Mouse (Mus musculus) adrenal gland, postnatal 14 days (tissue): Measurements from ENCODE around the gene Epha8. TPM values are rescaled to one million over a fixed set of nuclear protein-coding genes. Genes with fewer than 3 reads are reported as not detected.

Experiments
- DNase-seq: peaks from one replicate; pipeline ENCODE4 v3.0.0; 2021; ENCODE audit warnings: mixed read lengths
- total RNA-seq: library from RNA; stranded (reverse); gene quantifications from 2 replicates; pipeline ENCODE4 v1.2.3, GENCODE M21; 2021

Epha8 gene
- total RNA-seq, 1 experiment from 2014 or later, result 0.26 TPM

DNA sequence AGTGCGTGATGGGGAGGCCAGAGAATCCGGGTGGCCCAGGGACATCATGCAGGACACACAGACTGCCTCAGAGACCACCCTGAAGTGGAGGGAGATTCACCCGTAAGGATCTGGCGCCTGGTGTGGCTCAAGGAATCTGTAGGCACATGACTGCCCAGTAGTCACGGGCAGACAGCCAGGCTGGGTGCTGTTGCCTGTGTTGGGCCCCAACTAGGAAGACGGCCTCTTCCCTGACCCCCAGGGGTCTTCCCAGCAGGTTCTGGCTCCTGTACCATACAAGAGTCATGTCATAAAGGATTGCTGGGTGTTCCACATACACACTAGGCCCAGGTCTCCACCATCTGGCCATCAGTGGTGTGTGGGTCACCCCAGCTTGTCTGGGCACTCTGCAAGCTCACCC lies 2.1 kb downstream of the Epha8 start:
- no peak for DNase-seq

DNA sequence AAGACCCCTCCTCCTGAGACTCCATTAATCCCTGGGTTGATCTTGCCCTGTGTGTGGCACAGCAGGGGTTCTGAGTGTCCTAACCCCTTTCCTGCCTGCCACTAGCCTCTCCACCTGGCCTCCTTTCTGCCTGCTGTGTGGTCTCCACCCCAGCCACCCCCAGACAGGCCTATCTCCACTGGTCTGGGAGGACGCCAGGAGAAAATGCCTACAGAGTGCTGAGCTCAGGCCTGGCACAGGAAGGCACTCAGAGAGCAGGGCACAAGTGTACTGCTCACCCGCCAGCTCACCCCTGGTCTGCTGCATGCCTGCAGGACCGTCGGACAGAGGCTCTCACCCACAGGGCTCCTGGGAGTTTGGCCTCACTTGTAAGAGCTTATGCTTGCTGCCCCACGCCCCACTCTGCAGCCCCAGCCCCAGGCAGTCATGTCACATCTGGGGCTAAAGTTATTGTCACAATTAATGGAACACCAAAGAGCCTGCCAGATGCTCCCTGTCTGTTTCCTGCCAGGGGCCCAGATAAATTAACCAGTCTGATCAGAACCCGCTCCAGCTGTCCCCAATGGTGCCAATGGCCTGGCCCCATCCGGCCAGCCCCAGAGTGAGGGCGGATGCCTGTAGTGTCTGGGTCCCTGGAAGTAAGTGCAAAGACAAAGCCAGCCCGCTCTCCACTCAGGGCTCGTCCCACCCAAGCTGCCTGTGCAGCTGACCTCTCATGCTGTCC lies 7.2 kb downstream of the Epha8 start:
- no peak for DNase-seq

DNA sequence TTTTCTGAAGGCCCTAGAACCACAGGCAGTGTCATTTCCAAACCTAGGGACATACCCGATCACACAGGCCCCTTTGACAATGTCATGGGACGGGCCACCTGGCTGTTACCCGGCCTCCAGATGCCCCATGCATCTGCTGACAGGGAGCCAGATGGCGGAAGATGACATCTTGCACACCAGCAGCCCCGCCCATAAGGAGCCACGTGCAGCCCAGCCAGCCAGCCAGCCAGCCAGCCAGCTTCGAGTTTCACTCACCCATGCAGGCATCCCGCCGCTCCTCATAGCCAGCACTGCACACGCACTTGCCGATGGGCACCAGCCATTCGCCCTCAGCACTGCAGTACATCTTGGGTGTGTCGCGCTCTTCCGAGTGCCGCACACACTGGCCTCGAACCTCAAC lies 11.2 kb downstream of the Epha8 start:
- no peak for DNase-seq

DNA sequence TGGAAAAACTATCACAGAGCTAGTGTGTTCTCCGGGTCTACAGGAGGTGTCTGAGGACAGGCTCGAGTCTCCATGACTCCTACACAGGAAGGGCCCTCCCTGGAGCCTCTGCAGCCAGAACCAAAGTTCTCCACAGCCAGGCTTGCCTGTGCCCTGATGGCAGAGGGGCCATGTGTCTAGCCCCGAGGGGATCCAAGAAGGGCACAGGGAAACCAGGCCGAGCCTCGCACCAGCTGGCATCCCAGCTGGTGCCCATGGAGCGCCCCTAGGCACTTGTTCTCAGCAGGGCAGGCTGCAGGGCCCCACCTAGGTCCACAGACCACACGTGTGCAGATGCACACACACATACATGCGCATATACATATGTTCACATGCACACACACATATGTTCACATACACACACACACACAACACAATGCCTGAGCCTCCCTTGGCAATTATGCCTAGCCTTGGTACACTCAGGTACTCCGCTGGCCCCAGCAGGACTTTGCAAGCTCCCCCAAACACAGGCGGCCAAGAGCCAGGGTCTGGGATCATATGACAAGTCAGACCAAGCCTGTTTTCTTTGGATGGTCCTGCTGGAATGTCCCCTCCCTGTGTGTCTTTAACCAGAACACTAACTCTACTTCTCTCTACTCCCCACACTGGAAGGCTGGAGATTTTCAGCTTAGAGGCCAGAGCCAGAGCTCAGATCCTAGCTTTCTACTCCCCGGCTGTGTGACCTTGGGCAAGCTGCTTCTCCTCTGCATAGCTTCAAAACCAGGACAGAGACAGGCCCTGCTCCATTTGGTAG lies 11.9 kb downstream of the Epha8 start:
- DNase-seq, result peak; percentile 36

DNA sequence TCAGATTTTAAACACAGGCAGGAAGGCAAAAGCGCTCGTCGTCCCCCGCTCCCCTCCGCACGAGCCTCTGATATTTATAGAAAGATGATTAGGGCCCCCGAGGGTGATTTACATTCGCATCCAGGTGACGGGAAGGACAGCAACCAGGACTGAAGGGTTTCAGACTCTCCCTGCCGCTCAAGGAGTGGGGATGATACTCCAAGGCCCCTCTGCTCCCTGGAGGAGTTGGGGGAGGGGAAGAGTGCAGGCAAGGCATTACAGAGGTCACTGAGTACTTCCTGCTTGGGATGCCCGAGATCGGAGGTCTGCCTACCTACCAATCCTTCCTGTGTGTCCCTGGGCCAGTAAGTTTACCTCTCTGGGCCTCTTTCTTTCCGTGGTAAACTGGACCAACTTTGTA lies 13.4 kb downstream of the Epha8 start:
- DNase-seq, result no peak

DNA sequence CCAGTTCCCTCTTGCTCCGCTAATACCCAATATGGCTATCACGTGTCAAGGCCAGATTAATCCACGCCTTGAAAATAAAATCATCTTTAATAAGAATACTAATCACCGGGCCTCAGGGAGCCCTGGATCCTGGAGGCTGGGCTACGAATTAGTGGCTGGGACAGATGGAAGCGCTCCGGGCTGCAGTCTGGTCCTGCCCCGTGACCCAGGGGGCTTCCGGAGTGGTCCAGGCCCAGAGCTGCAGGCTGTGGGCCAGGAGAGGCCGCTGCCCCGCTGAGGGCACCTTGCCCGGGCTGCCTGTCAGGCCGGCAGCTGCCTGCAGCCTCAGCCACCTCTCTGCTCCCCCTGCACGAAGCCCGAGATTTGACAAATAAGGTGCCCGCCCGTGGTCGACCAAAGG lies 13.9 kb downstream of the Epha8 start:
- DNase-seq, result peak; percentile 37

DNA sequence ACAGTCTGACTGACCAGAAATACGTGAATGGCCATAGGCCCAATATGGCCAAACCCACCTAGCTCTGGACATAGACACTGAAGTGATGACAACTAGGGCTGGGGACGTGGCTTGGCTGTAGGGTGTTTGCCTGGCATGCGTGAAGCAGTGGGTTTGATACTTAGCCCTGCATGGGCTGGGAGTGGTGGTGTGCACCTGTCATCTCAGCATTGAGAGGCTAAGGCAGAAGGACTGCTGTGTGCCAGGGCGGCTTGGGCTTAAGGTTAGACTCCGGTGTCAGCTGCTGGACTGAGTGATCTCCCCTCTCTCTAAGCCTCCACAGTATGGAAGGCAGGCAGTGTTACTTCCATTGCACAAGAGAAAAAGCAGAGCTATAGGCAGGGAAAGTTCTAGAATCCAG lies 18.7 kb downstream of the Epha8 start:
- no peak for DNase-seq

DNA sequence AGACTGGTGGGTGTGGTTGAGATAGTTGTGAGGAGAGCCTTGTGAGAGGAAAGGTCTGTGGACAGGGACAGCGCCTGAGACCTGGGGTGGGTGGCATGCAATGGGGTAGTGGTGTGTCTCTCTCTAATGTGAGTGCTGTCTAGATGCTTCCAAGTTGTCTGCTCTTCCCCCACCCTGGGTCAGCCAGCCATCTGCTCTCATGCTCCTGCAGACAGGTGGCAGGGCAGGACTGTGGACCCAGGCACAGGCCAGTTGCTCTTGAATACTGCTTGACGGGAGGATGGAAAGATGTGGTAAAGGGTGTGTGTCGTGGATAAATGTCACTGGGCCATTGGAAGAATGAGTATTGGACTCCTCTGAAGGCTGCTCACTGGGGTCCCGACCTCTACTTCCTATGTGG lies 19.3 kb downstream of the Epha8 start:
- DNase-seq, result no peak

DNA sequence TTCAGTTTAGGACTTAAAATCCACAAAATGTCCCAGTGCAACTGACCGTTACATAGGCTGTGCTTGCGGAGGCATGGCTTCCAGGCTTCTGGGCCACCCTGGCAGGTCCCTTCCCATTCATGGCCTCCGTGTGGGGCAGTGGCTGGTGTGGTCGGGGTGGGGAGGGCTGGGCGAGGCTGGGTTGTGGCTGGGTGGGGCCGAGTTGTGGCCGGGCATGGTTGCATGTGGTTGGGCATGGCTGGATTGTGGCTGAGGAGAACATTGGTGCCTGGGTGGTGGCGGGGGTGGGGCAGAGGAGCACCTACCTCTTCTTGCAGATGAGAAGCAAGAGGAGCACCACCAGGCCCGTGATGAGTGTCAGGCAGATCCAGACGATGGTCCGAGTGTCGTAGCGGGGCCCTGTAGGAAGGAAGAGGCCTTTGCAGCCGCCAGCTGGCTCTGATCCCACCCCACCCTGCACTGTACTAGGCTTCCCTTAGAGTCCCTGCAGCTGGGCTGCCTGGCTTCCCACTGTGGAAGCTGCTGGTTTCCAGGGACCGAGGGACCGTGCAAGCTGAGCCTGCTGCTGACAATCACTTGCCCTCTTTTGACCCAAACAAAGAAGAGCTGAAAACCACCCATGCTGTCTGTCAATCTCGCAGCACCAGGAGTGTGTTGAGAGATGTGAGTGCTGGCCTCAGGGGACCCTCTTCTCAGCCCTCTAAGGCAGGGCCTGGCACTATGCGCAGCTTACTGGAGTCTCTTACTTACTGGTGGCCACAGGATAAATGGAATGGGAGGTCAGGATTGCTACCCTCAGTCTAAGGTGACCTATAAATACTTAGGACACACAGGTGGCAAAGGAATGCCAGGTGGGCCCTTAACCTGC lies 21.6 kb downstream of the Epha8 start:
- DNase-seq, result no peak

DNA sequence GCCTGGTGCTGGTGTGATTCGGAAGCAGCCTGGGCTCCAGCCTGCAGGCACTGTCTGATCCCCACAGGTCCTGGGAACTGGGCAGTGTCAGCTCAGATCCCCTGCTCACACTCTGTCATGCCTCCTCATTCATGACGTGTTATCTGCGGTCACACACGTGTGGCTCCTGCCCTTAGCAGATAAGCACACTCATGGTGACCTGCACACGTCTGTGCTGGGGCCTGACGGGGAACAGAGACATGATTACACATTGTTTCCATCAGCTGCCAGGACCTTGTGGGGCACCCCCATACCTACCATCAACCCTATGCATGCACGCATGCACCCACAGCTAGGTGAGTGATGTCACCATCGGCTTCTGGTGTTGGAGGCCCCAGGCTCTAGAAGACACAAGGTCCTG lies 26.1 kb downstream of the Epha8 start:
- no peak for DNase-seq

DNA sequence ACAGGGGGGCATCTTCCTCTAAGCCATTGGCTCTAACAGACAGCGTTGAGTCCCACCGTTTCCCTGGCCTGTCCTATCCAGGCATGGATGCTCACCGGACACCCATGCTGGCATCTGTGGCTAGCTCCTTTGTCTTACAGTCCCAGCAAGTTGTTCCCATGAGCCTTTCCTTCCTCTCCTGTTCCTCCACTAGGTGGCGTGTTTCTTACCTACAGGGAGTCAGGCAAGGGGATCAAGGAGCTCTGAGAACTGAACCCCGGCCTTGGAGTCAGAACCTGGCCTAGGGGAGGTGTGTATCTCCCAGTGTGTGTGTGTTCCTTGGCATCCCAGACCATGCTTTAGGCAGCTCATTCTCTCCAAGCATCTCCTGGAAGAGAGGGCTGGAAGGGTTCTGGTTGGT lies 27.7 kb downstream of the Epha8 start:
- peak; percentile 54 for DNase-seq

DNA sequence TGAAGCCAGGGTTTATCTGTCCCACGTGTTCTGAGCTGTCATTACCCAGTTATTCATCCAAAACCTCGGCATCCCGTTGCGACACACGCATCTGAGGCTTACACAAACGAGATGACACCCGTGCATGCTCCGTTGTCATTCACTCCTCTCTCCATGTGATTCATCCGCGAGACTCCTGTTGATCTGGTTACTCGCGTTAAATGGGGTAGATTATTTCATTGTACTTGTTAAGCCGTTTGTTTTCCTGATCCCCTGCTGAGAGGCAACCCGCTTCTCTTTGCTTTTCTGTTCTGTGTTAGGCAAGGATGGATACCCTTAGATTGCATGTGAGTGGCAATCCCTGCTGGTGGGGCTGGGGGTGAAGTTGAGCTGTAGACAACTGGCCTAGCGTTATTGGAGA lies 30.8 kb downstream of the Epha8 start:
- peak; percentile 59 for DNase-seq

DNA sequence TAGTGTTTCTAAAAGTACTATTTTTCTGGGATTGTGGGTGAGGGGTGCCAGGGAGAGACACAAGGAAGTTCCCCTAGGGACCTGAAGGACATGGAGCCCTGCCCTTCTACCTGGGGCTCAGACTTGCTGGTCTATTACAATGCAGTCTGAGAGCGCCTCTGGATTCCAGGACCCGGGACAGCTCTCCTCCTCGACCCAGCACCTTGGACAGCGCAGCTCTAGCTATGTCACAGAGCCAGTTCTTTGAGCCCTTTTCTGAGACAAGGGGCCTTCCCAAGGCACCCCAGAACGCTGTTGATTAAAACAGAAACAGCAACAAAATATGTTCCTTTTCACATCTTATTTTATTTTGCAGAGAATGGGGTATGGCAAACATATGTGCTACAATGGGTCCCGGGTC lies 32.1 kb downstream of the Epha8 start:
- DNase-seq, result peak; percentile 82

DNA sequence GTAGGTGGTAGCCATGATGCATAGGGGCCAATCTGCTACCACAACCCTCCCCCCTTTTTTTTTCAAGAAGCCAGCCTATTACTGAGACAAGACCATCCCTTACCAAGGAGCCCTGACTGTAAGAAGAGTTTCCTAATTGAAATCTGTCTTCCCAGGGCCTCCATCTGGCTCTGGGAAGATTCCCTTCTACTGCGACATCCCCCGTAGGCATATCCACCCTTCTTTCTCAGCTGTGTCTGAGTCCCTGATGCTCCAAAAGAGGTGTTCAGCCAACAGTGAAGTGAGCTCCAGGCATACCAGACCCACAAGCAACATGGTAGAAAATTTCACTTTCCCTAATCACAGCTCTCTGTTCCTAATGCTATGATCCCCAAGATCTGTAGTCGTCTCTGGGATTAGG lies 37.1 kb downstream of the Epha8 start:
- DNase-seq, result no peak

DNA sequence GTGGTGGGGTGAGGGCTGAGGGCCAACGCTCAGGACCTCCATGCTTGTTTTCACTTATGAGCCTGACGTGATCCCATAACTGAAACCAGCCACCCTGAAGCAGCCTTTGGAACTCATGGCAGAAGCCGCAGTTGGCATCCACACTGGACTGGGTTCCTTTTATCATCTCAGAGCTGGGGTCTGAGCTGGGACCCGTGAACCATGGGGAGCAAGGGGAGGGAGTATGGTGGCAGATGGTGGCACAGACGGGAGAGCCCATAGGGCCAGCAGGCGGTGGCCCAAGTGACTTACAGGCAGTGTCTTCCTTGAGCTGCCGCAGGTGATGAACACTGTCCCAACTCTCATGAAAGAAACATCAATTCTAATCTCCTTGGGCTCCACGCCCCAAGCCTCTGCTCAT lies 37.8 kb downstream of the Epha8 start:
- no peak for DNase-seq

DNA sequence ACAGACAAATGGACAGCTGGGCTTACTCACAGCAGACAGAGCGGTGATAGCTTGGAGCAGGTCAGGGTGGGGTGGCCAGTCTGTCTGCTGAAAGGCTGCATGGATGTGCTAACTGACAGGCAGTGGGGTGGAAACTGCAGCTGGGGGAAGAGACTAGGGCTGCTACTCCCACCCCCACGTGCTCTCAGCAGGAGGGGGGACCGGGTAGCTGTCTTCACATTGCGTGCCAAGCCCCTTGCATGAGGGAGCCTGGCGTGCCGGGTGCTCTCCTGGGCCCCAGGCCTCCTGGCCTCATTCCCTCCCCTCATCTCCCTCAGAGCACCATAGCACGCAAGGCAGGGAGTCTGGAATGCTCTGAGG lies 39.5 kb downstream of the Epha8 start:
- no peak for DNase-seq

DNA sequence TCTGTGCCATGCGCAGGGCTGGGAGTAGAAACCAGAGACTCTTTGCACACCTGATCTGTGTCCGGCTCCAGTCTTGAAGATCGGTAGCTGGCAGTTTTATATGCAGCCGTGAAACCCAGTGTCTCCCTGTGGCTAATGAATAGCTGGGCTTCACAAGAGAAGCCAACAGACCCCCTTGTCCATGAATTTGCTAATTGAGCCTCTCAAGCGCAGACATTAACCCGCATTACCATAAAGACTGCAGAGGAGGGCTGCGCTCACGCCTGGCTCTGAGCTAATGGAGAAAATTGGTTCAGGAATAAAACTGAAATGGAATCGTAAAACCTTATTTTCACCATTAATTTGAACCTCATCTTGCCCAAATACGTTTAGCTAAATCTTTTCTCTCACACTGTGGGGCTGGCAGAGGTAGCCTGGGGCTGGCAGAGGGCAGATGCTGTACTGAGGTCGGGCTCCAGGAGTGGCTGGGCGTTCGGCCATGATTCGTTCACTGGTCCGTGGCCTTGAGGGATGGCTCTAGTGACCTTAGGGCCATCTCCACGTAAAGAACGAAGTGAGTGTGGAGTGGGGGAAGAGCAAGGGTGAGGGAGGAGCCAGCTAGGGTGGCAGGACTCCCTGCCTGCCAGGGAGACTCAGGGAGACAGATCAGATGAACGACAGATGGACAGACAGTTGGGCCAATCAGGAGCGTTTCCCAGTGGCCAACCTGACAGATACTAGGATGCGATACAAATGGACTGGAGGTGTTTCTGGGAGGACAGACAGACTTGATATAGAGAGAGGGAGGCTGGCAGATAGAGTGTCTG lies 40.1 kb downstream of the Epha8 start:
- DNase-seq, result no peak

DNA sequence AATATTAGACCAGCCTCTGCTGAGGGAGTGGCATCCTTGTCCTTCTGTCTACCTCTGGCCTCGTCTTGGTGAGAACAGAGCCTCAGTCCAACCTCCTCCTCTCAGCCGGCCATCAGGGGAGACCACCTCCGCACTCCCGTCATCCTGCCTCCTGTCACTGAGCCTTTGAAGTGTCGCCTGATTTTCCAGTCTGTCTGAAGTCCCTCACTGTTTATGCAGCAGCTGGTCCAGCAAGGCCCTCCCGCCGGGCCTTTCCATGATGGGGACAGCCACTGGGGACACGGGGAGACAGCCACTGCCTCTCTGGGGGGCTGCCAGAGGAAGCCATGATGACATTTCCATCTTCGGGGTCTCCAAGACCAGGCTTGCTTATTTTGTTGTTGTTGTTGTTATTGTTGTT lies 43.8 kb downstream of the Epha8 start:
- no peak for DNase-seq

DNA sequence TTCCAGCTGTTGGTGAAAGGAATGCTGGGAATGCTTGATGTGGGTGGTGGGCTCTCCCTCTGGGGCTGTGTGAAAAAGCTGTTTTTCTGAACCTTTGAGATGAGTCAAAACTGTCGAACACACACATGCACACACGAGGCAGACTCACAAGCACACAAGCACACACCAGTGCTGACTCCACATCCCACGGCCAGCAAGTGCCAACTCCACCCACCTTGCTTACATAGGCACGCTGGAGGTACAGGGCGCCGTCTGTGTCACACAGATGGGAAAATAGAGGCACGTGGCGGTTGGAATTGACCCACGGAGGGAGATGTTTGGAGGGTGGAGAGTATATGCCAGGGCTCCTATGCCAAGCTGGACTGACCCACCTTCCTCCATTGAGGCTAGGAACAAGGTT lies 44.8 kb downstream of the Epha8 start:
- DNase-seq, result no peak

DNA sequence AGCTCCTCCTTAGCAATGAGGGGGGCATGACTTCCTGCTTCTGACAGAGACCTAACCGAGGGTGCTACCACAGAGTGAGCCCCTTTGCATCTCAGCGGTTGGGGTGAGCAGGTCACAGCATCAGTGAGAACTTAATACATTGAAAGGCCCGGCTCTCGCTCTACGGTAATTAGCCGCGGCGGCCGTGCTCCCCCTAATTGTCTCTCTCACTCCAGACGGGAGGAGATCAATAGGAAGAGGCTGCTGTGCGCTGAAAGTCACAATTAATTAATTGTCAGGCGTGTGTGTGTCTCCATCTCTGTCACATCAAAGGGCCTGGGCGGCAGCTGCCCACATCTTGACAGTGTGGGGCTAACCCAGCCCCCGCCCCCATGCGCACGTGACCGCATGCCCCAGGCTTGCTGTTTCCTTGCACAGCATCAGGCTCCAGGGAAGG lies 45.4 kb downstream of the Epha8 start:
- DNase-seq, result no peak

DNA sequence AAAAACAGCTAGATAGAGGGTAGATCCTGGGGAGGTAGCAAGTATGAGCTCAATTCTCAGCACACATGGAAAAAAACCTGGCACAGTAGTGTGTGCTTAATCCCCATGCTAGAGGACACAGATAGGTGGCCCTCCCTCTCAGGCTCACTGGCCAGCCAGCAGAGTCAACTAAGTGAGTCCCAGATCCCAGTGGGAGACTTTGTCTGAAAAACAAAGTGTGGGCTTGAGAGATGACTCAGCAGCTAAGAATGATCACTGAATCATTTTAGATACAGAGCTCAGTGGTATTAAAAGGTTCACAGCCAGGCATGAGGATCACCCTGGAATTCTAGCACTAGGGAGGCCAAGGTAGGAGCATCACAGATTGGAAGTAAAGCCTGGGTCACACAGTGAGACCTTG lies 48.8 kb downstream of the Epha8 start:
- DNase-seq, result no peak

DNA sequence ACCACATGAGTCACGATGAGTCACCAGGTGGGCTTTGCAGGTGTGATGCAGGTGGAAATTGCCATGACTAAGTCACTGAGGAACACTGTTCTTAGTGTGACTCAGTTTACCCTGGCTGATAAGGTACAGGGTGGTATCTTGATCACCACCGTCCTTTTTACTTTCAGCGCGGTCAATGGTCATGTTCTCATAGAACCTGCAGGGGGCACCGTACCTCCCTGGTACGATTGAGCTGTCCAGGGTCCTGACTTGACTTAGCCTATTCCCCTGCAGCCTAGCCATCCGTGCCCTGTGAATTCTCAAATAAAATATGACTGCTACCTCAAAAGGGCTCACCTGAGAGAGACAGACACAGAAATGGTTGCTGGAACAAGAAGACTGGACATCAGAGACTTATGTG lies 49.6 kb downstream of the Epha8 start:
- peak; percentile 81 for DNase-seq
